Mouse (Mus musculus) CH12.LX (cell line): Measurements from ENCODE around the gene Top3a. TPM values are rescaled to one million over a fixed set of nuclear protein-coding genes. Genes with fewer than 3 reads are reported as not detected.

Experiments
- DNase-seq: peaks from one replicate; pipeline ENCODE4 v3.0.0-alpha.2; 2013; ENCODE audit errors: extremely low read depth
- H3K27ac ChIP-seq: 2 replicates; pipeline ENCODE4 v1.5.1; 2012; ENCODE audit warnings: low read depth, mild to moderate bottlenecking, control low read depth, moderate library complexity; ENCODE audit not compliant: insufficient read depth
- H3K27me3 ChIP-seq: replicated peaks from 2 replicates; pipeline ENCODE3; 2012; ENCODE audit warnings: inconsistent platforms
- H3K36me3 ChIP-seq, 2 experiments: replicated peaks in 1 of 2; 2 replicates each; pipeline versions ENCODE3 to v1.6.1; 2012; ENCODE audit warnings: inconsistent platforms in 1 of 2, low read length in 1 of 2, mild to moderate bottlenecking in 1 of 2, mixed read lengths in 1 of 2, moderate library complexity in 1 of 2; ENCODE audit not compliant: control insufficient read depth in 1 of 2, insufficient read depth in 1 of 2
- H3K4me1 ChIP-seq, 2 experiments: 2 replicates each; pipeline ENCODE4 v1.6.1; 2012; ENCODE audit warnings: inconsistent platforms in 1 of 2, moderate library complexity in 1 of 2; ENCODE audit not compliant: insufficient read depth in 2 of 2, control insufficient read depth in 1 of 2
- H3K4me2 ChIP-seq: 2 replicates; pipeline ENCODE4 v1.6.1; 2012; ENCODE audit warnings: low read depth, mild to moderate bottlenecking, control low read depth; ENCODE audit not compliant: poor library complexity, insufficient read depth, severe bottlenecking
- H3K4me3 ChIP-seq, 3 experiments: fragments of 150-350 bp in 1 of 3; sonication (generic) in 1 of 3; replicated peaks in 1 of 3; 2 replicates each; pipeline versions ENCODE3 to v1.5.1; 2011 to 2012; ENCODE audit warnings: low read depth in 2 of 3, low read length in 2 of 3, mild to moderate bottlenecking in 2 of 3, moderate library complexity in 2 of 3, control low read depth in 1 of 3, improper control_type of control experiment in 1 of 3, inconsistent platforms in 1 of 3, mixed read lengths in 1 of 3; ENCODE audit not compliant: poor library complexity in 1 of 3
- H3K79me2 ChIP-seq: replicated peaks from 2 replicates; pipeline ENCODE4 v1.6.1; 2012; ENCODE audit warnings: mild to moderate bottlenecking, moderate library complexity; ENCODE audit not compliant: control insufficient read depth, poor library complexity, insufficient read depth, severe bottlenecking; ENCODE audit errors: extremely low read depth
- H3K9ac ChIP-seq: 2 replicates; pipeline ENCODE4 v1.6.1; 2012; ENCODE audit warnings: low read depth, mild to moderate bottlenecking, control low read depth, moderate library complexity; ENCODE audit not compliant: insufficient read depth
- H3K9me3 ChIP-seq: replicated peaks from 2 replicates; pipeline ENCODE3; 2012; ENCODE audit warnings: low read length, inconsistent platforms, mixed read lengths
- BHLHE40 ChIP-seq: IDR thresholded peaks from 2 replicates; pipeline ENCODE4 v1.6.1; 2011; ENCODE audit warnings: mild to moderate bottlenecking, low read depth, low read length, improper control_type of control experiment
- CHD1 ChIP-seq: IDR thresholded peaks from 2 replicates; pipeline ENCODE4 v1.6.1; 2012; ENCODE audit warnings: low read depth, low read length, improper control_type of control experiment, inconsistent platforms
- CTCF ChIP-seq, 2 experiments: IDR thresholded peaks in 1 of 2; conservative IDR thresholded peaks in 1 of 2; 2 replicates each; pipeline ENCODE4 v1.5.1; 2011 to 2012; ENCODE audit warnings: low read depth in 2 of 2, low read length in 2 of 2, improper control_type of control experiment in 1 of 2, inconsistent platforms in 1 of 2, mild to moderate bottlenecking in 1 of 2, moderate library complexity in 1 of 2
- E2F4 ChIP-seq: IDR thresholded peaks from 2 replicates; pipeline ENCODE4 v1.6.1; 2011; ENCODE audit warnings: low read depth, low read length, improper control_type of control experiment; ENCODE audit not compliant: insufficient replicate concordance
- EP300 ChIP-seq: IDR thresholded peaks from 2 replicates; pipeline ENCODE4 v1.6.1; 2011; ENCODE audit warnings: low read length, improper control_type of control experiment
- GABPA ChIP-seq: IDR thresholded peaks from 2 replicates; pipeline ENCODE4 v1.6.1; 2012; ENCODE audit warnings: low read depth, low read length, improper control_type of control experiment, inconsistent platforms; ENCODE audit not compliant: insufficient replicate concordance
- HCFC1 ChIP-seq: IDR thresholded peaks from 2 replicates; pipeline ENCODE4 v1.6.1; 2012; ENCODE audit warnings: low read depth, mild to moderate bottlenecking, inconsistent platforms, low read length, improper control_type of control experiment
- IRF4 ChIP-seq: IDR thresholded peaks from 2 replicates; pipeline ENCODE4 v1.6.1; 2014; ENCODE audit warnings: low read depth, mild to moderate bottlenecking, inconsistent platforms, low read length, improper control_type of control experiment
- JUN ChIP-seq: IDR thresholded peaks from 2 replicates; pipeline ENCODE4 v1.6.1; 2011; ENCODE audit warnings: low read depth, mild to moderate bottlenecking, low read length, improper control_type of control experiment, moderate library complexity; ENCODE audit not compliant: insufficient read depth
- JUND ChIP-seq: conservative IDR thresholded peaks from 2 replicates; pipeline ENCODE4 v1.6.1; 2011; ENCODE audit warnings: low read depth, low read length, improper control_type of control experiment
- KAT2A ChIP-seq: IDR thresholded peaks from 2 replicates; pipeline ENCODE4 v1.6.1; 2012; ENCODE audit warnings: low read length, improper control_type of control experiment, inconsistent platforms; ENCODE audit not compliant: insufficient replicate concordance
- MAFK ChIP-seq: IDR thresholded peaks from 2 replicates; pipeline ENCODE4 v1.6.1; 2011; ENCODE audit warnings: low read length, improper control_type of control experiment; ENCODE audit not compliant: insufficient replicate concordance
- MAX ChIP-seq: IDR thresholded peaks from 2 replicates; pipeline ENCODE4 v1.6.1; 2011; ENCODE audit warnings: low read length, improper control_type of control experiment
- MAZ ChIP-seq: IDR thresholded peaks from 2 replicates; pipeline ENCODE4 v1.6.1; 2012; ENCODE audit warnings: low read depth, mild to moderate bottlenecking, inconsistent platforms, low read length, improper control_type of control experiment, moderate library complexity
- MEF2A ChIP-seq: IDR thresholded peaks from 2 replicates; pipeline ENCODE4 v1.6.1; 2014; ENCODE audit warnings: low read depth, mild to moderate bottlenecking, inconsistent platforms, low read length, improper control_type of control experiment, borderline replicate concordance
- MXI1 ChIP-seq: IDR thresholded peaks from 2 replicates; pipeline ENCODE4 v1.6.1; 2011; ENCODE audit warnings: mild to moderate bottlenecking, low read depth, low read length, improper control_type of control experiment
- MYC ChIP-seq: IDR thresholded peaks from 2 replicates; pipeline ENCODE4 v1.6.1; 2011; ENCODE audit warnings: low read depth, mild to moderate bottlenecking, improper control_type of control experiment, low read length
- NELFE ChIP-seq: IDR thresholded peaks from 2 replicates; pipeline ENCODE4 v1.6.1; 2011; ENCODE audit warnings: low read depth, low read length, improper control_type of control experiment
- NRF1 ChIP-seq: IDR thresholded peaks from 2 replicates; pipeline ENCODE4 v1.6.1; 2014; ENCODE audit warnings: low read depth, mild to moderate bottlenecking, inconsistent platforms, low read length, improper control_type of control experiment, moderate library complexity
- POLR2A ChIP-seq: IDR thresholded peaks from 2 replicates; pipeline ENCODE4 v1.6.1; 2011; ENCODE audit warnings: low read depth, mild to moderate bottlenecking, improper control_type of control experiment, low read length
- RAD21 ChIP-seq: IDR thresholded peaks from 2 replicates; pipeline ENCODE4 v1.6.1; 2011; ENCODE audit warnings: low read depth, mild to moderate bottlenecking, low read length, improper control_type of control experiment, moderate library complexity
- RCOR1 ChIP-seq: conservative IDR thresholded peaks from 2 replicates; pipeline ENCODE4 v1.6.1; 2012; ENCODE audit warnings: low read depth, mild to moderate bottlenecking, inconsistent platforms, low read length, improper control_type of control experiment
- SIN3A ChIP-seq: IDR thresholded peaks from 2 replicates; pipeline ENCODE4 v1.6.1; 2012; ENCODE audit warnings: low read length, improper control_type of control experiment, inconsistent platforms
- TBP ChIP-seq: conservative IDR thresholded peaks from 2 replicates; pipeline ENCODE4 v1.6.1; 2011; ENCODE audit warnings: low read depth, low read length, improper control_type of control experiment
- USF1 ChIP-seq: IDR thresholded peaks from 2 replicates; pipeline ENCODE4 v1.6.1; 2014; ENCODE audit warnings: low read depth, mild to moderate bottlenecking, inconsistent platforms, low read length, improper control_type of control experiment
- ZMIZ1 ChIP-seq: IDR thresholded peaks from 2 replicates; pipeline ENCODE4 v1.6.1; 2012; ENCODE audit warnings: low read depth, mild to moderate bottlenecking, inconsistent platforms, low read length, improper control_type of control experiment
- ZNF384 ChIP-seq: IDR thresholded peaks from 2 replicates; pipeline ENCODE4 v1.6.1; 2012; ENCODE audit warnings: low read depth, low read length, improper control_type of control experiment, inconsistent platforms
- dilution Hi-C: fragments of 300-500 bp; cut with MboI; formaldehyde crosslinking; loops from 2 replicates; pipeline ENCODE4 v1.14.3; 2020; ENCODE audit warnings: low sequenced_read_pairs; ENCODE audit not compliant: extremely low pct_unique_long_range_greater_than_20kb, extremely low pct_ligation_motif_present
- in situ Hi-C: fragments of 300-500 bp; cut with MboI; formaldehyde crosslinking; loops from 3 replicates; pipeline ENCODE4 v1.14.3; 2019; ENCODE audit warnings: low sequenced_read_pairs, low pct_ligation_motif_present, low pct_unique_long_range_greater_than_20kb, mixed read lengths
- polyA plus RNA-seq: library from polyadenylated mRNA; unstranded; fragments of >175 nt; gene quantifications from 2 replicates; pipeline ENCODE4 v1.2.1, GENCODE M21; 2012; ENCODE audit warnings: low read depth; ENCODE audit not compliant: insufficient read length
- total RNA-seq, 2 experiments: library from RNA; depleted of rRNA; stranded (reverse); fragments of 300-350 nt in 1 of 2; fragments of >200 nt in 1 of 2; gene quantifications; 2 replicates each; pipeline ENCODE4 v1.2.3; 2012 to 2014

The Top3a gene
- total and polyA plus RNA-seq, 3 experiments, result 19.6 to 43.7 (median 28.8) TPM

DNA sequence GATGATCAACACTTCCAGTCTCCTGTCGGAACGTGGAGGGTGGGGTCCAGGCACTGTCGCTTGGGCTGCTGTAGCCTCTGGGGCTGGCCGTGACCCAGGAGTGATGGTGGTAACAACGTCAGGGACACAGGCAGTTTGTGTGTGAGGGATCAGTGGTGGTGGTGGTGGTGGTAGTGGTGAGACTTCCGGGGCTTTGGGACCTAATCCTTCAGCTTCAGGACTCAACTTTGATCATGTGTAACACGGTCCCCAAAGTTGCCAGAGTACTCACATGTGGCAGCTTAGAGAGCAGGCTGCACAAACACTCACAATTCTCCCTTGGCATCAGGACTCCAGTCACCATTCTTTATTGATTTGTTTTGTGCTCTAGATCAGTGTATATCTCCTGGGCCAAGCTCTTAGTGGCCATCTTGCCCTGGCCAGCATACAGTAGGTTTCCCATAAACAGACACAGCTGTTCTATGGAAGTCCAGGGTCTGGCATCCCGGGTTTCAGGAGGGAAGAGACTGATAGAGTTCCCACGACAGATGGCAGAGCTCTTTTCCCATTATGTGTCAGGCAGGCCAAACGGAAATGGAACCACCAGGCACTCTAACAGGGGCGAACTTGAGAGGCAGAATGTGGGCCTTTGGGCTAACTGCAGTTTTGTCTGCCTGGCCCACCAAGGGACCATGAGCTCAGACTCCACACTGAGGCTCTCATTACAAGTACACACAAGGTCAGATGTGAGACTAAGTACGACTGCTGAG is 49.6 kb downstream of the Top3a start:
- dilution Hi-C loops, result no loop called here
- TF ChIP-seq JUND, result no peak
- peak; percentile 10; the same call in 1 of the 2 replicates for TF ChIP-seq HCFC1
- peak; percentile 35 for TF ChIP-seq MAZ
- TF ChIP-seq KAT2A, result 0 out of 2 replicates have a peak, but pooled peaks have one; percentile 11
- TF ChIP-seq CHD1, result 0 out of 2 replicates have a peak, but pooled peaks have one; percentile 25
- peak; percentile 3; the same call in 1 of the 2 replicates for TF ChIP-seq MXI1
- TF ChIP-seq TBP, result no peak
- no peak for TF ChIP-seq POLR2A
- TF ChIP-seq ZNF384, result no peak
- TF ChIP-seq BHLHE40, result 0 out of 2 replicates have a peak, but pooled peaks have one; percentile 25
- TF ChIP-seq, all 38 proteins: peak for 6
- H3K4me2 ChIP-seq, result peak overlapping the region; percentile 83
- peak overlapping the region; percentile 83 for H3K9ac ChIP-seq
- H3K27me3 ChIP-seq, result no peaks in the 10 kb centered on the region
- peaks cover 39 to 53% of the 10 kb centered on the region in 2 experiments for H3K36me3 ChIP-seq
- H3K4me1 ChIP-seq, result peaks cover 15 to 46% of the 10 kb centered on the region in 2 experiments
- H3K27ac ChIP-seq, result peak overlapping the region; percentile 60
- H3K9me3 ChIP-seq, result no peaks in the 10 kb centered on the region
- H3K4me3 ChIP-seq, result peak overlapping the region; percentile 57 to 96 (median 72)
- peaks cover 6% of the 10 kb centered on the region; the same call in 1 of the 2 replicates for H3K79me2 ChIP-seq
- no peak for DNase-seq
- in situ Hi-C loops, result no loop called here

DNA sequence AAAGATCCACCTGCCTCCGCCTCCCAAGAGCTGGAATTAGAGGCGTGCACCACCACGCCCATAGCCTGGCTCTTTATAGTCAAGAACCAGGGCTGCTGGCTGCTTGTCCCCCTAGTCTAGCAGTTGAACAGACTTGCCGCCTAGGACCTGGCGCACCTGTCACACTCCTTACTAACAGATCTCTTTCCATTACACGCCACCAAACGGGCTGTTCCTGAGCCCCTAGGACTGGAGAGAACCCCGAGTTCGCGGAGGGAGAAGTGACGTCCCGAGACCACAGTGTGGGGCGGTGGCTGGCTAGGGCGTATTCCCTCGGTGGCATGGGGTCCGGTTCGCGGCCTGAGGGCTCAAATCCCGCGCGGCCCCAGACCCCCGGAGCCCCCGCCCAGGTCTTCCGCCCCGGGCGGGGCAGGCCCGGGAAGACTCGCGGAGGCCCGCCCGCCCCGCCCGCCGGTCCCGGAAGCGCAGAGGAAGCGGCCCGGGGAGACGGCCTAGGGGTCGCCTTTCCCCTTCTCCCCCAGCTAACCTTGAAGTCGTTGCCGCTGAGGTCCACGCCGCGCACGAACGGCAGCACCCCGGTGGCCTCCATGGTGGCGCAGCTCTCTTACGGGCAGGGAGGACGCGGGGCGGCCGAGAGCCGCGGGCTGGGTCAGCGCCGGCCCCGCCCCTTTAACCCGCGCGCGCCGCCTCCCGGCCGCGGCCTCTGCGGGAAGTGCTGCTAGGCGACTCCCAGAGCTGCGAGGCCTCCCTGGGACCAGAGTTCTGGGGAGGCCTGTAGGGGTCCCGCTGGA is 50.4 kb downstream of the Top3a start, which contains the start of gene Flii:
Flii (minus strand) TSS at position 663 of the 791 bp plus-strand sequence.
- H3K36me3 ChIP-seq, result peaks cover 43 to 54% of the 10 kb centered on the region in 2 experiments
- H3K79me2 ChIP-seq, result peaks cover 6% of the 10 kb centered on the region; the same call in 1 of the 2 replicates
- peak within 1 kb of the TSS; percentile 57 to 96 (median 72) for H3K4me3 ChIP-seq
- in situ Hi-C loops, result no loop called here
- no peaks in the 10 kb centered on the region for H3K27me3 ChIP-seq
- DNase-seq, result peak; percentile 71
- dilution Hi-C loops, result no loop called here
- peak within 1 kb of the TSS; percentile 83 for H3K4me2 ChIP-seq
- H3K4me1 ChIP-seq, result peaks cover 11 to 39% of the 10 kb centered on the region in 2 experiments
- H3K9me3 ChIP-seq, result no peaks in the 10 kb centered on the region
- peak within 1 kb of the TSS; percentile 83 for H3K9ac ChIP-seq
- peak within 1 kb of the TSS; percentile 60 for H3K27ac ChIP-seq
- TF ChIP-seq EP300 (no peak), USF1 (no peak), CTCF (conservative IDR thresholded peaks at IDR 0.05 in 1 of 2, IDR thresholded peaks at IDR 0.05 in 1 of 2; ENCODE audit: low read depth in 2 of 2, low read length in 2 of 2) (peak in 1 of 2 experiments; percentile 76; a peak in 2 of 4 replicates), MAZ (peak; percentile 62), MAX (no peak), POLR2A (peak; percentile 86), RCOR1 (no peak), GABPA (no peak), MAFK (no peak), NRF1 (peak; percentile 55), NELFE (peak; percentile 72; the same call in 1 of the 2 replicates), BHLHE40 (no peak), ZMIZ1 (no peak), MEF2A (0 out of 2 replicates have a peak, but pooled peaks have one; percentile 21), KAT2A (no peak), MXI1 (peak; percentile 77), RAD21 (no peak; the same call in 1 of the 2 replicates), HCFC1 (peak; percentile 18; the same call in 1 of the 2 replicates), E2F4 (no peak), JUN (no peak), IRF4 (no peak), JUND (no peak), ZNF384 (no peak), MYC (peak; percentile 34; the same call in 1 of the 2 replicates), SIN3A (peak; percentile 65)
